Mouse (Mus musculus) T-cell, adult 66 days (primary cell): ENCODE measurements around the gene Abcb6. TPM values are rescaled to one million over a fixed set of nuclear protein-coding genes. Genes with fewer than 3 reads are reported as not detected.

ENCODE experiments used
- total RNA-seq, 2 experiments: library from RNA; stranded (reverse); gene quantifications; 3 replicates in 1 of 2; 4 replicates in 1 of 2; pipeline ENCODE4 v1.2.4; 2023

Abcb6 gene
- 1 to 10 TPM; 3.3 to 4.0 TPM for total RNA-seq

DNA sequence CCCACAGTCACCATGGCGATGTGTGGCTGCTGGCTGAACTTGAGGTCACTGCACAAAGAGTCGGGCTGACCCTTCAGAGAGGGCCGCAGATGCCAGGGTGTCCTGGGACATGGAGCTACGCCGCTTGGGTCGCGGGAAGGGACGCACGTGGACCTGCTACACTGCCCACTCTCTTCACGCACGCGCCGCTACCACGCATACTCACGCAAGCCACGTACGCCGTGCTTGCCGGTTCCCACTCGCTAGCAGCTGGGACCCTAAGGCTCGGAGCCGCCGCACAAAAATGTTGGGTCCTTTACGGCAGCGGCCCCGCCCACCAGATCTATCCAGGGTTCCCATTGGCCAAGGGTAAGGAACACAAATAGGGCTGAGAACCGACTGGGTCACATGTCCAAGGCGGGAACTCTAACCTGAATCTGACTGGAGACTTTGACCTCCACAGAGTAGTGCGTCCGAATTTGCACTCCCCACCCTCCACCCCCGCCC lies at the start of gene Abcb6:
Abcb6 (minus strand) TSS at position 288 of the 486 bp plus-strand sequence.

DNA sequence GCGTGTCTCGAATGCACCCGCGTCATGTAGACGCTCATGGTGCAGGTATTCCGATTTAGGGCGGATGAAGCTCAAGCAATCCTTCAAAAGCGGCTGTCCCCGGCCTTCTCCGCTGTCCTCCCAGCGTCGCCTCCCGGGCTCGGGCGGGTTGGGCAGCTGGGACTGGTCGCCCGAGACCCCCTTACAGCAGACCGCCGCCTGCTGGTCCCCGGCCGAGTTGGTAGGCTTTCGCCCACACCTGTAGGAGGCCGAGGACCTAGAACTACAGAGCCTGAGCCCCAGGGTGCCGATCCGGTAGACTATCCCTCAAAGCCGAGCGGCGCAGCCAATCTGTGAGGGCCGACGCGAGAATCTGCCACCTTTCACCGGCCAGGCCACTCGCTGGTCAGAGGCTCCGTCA lies 39.3 kb upstream of the Abcb6 start, which contains the start of gene Tuba4a:
Tuba4a (minus strand) TSS at position 335 of the 400 bp plus-strand sequence.

DNA sequence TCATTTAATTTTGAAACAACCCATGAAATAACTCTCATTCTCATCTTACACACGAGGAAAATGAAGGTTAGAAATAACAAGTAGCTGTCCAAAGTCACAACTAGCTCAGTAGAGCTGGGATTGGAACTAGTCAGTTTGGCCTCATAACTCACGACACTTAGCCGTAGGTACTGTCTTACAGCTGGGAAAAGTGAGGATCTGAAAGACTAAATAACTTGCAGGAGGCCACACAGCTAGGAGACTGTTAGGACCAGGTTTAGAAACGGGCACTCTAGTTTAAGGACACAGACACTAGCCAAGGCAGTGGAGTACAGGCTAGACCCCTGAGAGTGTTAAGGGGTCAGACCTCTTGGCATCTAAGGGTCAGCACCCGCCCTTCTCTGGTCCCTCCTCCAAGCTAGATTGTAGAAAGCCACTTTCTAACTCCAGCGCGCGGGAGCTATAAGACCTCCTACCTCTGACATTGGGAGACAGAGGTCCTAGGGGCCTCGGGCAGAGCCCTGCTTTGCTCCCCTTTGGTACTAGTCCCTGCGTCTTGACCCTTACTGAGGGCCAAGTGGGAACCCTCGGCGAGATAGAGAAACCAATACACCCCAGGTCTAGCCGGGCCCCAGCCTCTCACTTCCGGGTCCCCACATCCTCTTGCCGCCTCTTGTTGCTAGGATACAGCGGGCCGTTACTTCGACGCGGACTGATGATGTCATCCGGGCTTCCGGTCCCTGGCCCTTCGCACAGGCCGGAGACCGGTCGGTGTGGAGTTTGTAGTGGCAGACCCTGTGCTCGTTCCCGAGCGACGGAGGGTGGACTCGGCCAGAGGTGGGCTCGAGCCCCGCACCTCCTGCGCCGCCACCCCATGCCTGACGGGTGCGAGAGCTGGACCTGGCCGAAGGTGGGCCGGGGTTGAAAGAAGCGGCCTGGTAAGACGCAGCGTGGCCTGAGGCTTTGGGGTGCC lies 30.2 kb upstream of the Abcb6 start, which contains the start of the genes Glb1l and Stk16:
Glb1l (minus strand) TSS at position 678 of the 952 bp plus-strand sequence.
Stk16 (plus strand) TSS at position 703 of the 952 bp plus-strand sequence.

DNA sequence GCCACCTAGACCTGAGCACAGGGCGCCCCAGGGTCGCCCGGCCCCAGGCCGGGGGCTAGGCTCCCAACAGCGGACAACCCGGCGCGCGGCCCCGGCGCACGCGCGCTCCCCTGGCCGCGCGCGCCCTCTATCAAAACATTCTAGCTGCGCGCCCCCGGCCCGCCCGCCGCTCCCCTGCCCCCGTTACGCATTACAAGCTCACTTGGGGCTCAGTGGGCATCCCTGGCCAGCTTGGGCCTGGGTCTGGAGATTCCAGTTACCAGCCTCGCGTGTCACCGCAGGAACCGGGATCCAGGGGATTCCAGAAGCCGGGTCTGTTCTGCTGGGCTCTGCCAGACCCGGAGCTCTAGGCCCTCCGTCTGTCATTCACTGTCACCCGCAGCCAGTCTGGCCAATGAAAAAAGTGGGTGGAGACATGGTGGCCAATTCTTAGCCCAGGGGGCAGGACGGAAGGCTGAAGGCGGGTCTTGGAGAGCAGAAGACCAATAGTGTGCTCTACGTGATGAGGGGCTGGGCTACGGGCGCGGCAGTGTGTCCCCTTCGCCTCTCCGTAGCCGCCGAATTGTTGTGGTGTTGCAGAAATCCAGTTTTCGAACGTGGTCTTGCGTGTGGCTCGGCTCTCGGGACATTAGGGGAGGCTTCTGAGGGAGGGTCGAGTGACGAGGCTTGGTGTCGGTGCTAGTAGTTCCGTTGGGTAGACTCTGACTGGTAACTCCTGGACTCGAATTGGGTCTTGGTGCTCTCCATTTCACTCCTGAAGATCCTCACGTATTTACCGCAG lies 11.6 kb upstream of the Abcb6 start, which contains the start of the genes Ankzf1 and Atg9a:
Ankzf1 (plus strand) TSS at position 530 of the 781 bp plus-strand sequence.
Atg9a (minus strand) TSS at position 575 of the 781 bp plus-strand sequence.

DNA sequence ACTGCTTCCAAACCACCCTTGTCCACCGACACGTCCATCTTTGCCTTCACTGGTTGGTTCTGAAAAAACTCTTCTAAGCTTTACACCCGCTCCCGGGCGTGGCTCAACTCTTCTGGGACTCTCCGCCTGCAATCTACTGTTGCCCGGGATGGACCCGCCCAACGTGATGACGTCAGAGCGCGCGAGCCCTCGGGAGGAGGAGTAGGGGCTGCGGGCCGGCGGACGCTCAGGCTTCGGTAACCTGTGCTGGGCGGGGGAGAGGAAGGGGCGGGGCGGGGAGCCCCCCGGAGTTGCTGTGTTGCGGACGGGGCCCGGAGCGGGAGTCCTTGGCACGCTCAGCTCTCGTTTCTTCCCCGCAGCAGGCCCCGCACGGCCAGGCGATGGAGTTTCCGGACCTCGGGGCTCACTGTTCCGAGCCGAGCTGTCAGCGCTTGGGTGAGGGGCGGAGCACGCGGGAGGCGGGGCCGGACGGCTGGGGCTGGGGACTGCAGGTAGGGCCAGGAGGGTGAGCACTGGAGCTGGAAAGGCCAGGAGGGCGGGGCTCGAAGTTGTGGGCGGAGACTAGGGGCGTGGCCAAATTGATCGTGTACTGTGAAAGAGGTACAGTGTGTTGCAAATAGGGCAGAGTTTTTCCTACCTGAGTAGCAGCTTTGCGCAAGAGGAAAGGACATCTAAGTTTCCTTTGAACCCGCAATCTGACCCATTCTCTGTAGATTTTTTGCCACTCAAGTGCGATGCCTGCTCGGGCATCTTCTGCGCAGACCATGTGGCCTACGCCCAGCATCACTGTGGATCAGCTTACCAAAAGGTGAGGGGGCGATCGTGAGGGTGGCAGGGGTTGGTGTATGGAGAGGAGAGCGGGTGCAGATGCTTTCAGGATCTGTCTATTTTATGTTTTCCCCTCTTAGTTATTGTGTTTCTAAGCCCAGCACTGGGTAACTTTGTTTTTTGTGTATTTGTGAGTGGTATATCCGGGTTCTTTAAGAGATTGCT lies 11.4 kb downstream of the Abcb6 start, which contains the start of gene Zfand2b:
Zfand2b (plus strand) TSS at position 175 of the 993 bp plus-strand sequence.

DNA sequence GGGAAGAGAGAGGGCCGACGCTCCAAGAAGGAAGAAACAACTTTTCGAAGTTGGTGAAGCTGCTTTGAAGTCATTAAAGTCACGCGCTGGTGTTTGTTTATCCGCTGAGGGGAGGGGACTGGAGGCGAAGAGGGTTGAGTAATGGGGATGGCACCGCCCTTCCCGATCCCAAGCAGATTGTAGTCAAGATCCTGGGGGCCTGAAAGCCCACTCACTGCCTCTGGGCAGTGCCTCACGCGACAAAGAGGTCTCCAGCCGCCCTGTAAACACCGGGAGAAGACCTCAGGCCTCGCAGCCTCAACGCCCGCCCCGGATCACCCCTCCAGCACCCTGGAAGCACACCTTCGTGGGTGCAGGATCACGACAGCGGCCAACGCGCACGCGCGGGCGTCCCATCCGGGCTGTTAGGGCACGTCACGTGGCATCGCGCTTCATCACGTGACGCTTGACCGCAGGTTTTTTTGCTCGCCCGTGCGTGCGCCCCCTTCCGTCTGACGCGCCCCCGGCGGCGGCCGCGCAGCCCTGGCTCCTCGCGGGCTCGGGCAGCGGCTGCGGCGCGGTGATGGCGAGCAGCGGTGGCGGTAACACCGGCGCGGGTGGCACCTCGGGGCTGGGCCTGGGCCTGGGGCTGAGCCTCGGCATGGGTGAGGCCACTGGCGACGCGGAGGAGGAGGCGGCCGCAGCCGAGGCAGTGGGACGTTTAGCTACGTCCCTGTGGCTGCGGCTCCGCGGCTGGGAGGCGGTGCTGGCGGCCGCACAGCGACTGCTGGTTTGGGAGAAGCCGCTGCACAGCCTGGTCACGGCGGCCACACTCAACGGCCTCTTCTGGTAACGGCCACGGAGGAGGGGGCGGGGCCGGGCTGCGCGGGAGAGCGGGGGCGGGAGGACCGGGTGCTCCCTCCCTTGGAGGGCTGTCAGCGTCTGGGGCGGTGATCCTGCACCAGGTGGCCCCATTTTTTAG lies 37.6 kb downstream of the Abcb6 start, which contains the start of the genes Cnppd1 and Retreg2:
Cnppd1 (minus strand) TSS at position 411 of the 961 bp plus-strand sequence.
Retreg2 (plus strand) TSS at position 478 of the 961 bp plus-strand sequence.

DNA sequence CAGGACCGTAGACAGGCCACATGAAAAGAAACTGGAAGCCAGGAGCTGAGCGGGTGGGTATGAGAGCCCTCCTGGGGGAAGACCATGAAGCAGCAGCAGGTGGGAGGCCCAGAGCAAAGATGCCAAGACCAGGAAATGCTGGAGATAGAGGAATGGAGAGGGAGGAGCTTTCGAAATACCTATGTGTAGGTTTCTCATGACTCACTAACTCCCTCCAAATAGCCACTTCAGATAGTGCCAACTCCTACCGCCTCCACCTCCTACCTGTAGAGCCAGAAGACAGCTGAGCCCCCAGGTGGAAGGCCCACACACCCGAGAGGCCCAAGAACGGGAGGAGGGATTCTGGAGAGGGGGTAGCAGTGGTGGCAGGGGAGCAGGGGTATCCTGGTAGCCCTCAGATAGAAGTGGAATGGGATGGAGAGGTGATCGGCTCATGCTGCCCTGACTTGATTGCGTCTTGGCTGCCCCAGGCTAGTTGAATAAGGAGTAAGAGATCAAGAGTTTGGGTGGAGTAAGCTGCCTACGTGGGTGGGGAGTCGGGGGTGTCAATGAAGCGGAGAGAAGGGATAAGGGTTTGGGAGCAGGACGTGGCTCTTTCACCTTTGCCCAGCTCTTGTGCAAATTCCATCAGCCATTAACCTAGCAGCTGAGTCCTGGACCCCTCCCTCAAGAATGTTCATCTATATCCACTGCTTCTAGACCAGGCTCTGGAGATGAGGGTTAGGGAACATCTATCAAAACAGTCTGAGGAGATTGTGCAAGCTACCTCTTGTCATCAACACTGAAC lies 46.6 kb downstream of the Abcb6 start, which contains the start of gene Slc23a3:
Slc23a3 (minus strand) TSS at position 470 of the 787 bp plus-strand sequence.

DNA sequence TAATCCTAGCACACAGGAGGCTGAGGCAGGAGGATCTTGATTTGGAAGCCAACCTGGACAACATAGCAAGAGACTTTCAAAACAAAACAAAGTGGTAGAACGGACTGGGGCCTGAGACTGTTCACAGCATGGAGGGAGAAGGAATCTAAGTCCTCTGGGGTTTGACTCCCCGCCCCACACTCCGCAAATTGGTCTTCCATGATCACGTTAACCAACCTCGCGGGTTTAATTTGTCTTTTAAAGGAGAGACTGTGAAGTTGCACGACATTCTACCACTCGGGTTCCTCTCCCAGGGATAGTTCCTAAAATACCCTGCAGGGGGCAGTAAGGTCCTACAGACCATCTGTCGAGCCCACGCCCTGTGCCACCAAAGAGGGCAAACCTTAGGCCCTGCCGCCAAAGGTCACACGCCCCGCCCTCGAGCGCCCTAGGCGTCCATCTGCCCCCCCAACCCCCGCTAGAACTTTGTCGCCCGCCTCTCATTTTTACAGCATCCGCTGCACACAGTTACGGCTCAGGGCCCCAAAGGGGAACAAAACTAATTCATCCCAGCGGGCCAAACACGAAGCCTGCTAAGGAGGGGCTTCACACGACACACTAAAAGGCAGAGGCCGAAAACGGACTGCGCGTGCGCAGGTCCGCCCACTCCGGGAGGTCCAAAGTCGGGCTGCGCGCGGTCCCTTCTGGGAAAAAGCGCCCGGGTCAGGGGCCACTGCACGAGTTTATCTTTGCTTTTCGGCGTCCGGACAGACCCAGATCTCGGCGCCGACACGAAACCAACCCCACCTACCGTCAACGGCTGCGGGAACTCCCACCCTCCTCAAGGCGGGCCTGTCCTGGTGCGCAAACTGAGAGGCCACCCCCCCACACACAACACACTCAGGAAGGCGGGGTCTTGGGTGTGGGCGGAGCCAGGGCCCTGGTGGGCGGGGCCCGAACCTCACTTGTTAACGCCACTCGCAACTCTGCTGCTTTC lies 55.6 kb downstream of the Abcb6 start, which contains the start of gene Nhej1:
Nhej1 (minus strand) TSS at position 855 of the 976 bp plus-strand sequence.

Other genes with a start within 250 kb of the Abcb6 start
- not detected for gene Cfap65, start 244.8 kb downstream of the Abcb6 start, total RNA-seq
- gene Ihh, start 228.7 kb downstream of the Abcb6 start, total RNA-seq = under 1 TPM; 0.59 to 0.64 TPM
- 1 to 10 TPM; 3.6 to 4.3 TPM for gene Nhej1, start 55.2 kb downstream of the Abcb6 start, total RNA-seq
- 1 to 10 TPM; 3.7 to 6.2 TPM for gene Slc23a3, start 46.5 kb downstream of the Abcb6 start, total RNA-seq
- gene Cnppd1, start 37.7 kb downstream of the Abcb6 start, total RNA-seq = 100 to 1,000 TPM; 118 to 134 TPM
- 10 to 100 TPM; 85.6 to 90.8 TPM for gene Retreg2, start 37.6 kb downstream of the Abcb6 start, total RNA-seq
- 10 to 100 TPM; 43.9 to 45.9 TPM for gene Zfand2b, start 11.7 kb downstream of the Abcb6 start, total RNA-seq
- 10 to 100 TPM; 27.4 to 33.6 TPM for gene Ankzf1, start 11.8 kb upstream of the Abcb6 start, total RNA-seq
- gene Atg9a, start 11.8 kb upstream of the Abcb6 start, total RNA-seq = 10 to 100 TPM; 36.3 to 39.0 TPM
- gene Glb1l, start 30.4 kb upstream of the Abcb6 start, total RNA-seq = 10 to 100 TPM in 1 of 2 experiments, 1 to 10 TPM in 1; 5.7 to 10.9 TPM
- 10 to 100 TPM; 83.1 to 89.6 TPM for gene Stk16, start 30.4 kb upstream of the Abcb6 start, total RNA-seq
- gene Tuba4a, start 39.5 kb upstream of the Abcb6 start, total RNA-seq = 100 to 1,000 TPM; 198 to 206 TPM
- not detected for gene A630095N17Rik, start 51.7 kb upstream of the Abcb6 start, total RNA-seq
- 10 to 100 TPM; 39.4 to 43.1 TPM for gene Dnajb2, start 56.0 kb upstream of the Abcb6 start, total RNA-seq
- under 1 TPM; 0.27 to 0.55 TPM for gene Ptprn, start 84.1 kb upstream of the Abcb6 start, total RNA-seq
- not detected for gene Resp18, start 98.0 kb upstream of the Abcb6 start, total RNA-seq
- gene Dnpep, start 137.6 kb upstream of the Abcb6 start, total RNA-seq = 10 to 100 TPM; 47.0 to 47.1 TPM
- gene Des, start 179.9 kb upstream of the Abcb6 start, total RNA-seq = not detected
- 1 to 10 TPM in 1 of 2 experiments, under 1 TPM in 1; 0.56 to 2.0 TPM for gene Speg, start 194.9 kb upstream of the Abcb6 start, total RNA-seq